Mouse (Mus musculus) thymus, postnatal 14 days (tissue): Measurements from ENCODE around the gene Ascl3.
A peak's percentile ranks its signal among the peaks of the same experiment; 100 is the strongest.

Source experiments
- DNase-seq: peaks from one replicate; pipeline ENCODE4 v3.0.0; 2021

Ascl3 gene

DNA sequence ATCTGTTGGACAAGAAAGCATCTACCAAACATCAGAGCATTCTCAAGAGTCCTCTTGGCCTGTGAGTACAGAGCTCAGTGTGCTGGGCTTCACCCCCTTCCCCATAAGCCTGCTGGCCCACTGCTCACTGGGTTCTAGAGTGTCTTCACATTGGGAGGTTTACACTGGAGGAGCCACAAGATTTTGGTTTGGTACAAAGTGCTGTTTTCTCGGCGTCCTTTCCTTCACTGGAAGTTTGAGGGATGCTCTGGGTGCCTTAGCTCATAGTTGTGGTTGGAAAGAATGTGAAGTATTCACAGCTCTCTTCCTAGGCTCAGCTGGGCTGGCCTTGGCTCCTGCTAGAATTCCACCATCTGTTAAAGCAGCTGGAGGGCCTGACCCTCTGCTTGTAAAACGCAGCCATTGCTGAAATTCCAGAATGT lies 22.6 kb downstream of the Ascl3 start:
- no peak for DNase-seq

DNA sequence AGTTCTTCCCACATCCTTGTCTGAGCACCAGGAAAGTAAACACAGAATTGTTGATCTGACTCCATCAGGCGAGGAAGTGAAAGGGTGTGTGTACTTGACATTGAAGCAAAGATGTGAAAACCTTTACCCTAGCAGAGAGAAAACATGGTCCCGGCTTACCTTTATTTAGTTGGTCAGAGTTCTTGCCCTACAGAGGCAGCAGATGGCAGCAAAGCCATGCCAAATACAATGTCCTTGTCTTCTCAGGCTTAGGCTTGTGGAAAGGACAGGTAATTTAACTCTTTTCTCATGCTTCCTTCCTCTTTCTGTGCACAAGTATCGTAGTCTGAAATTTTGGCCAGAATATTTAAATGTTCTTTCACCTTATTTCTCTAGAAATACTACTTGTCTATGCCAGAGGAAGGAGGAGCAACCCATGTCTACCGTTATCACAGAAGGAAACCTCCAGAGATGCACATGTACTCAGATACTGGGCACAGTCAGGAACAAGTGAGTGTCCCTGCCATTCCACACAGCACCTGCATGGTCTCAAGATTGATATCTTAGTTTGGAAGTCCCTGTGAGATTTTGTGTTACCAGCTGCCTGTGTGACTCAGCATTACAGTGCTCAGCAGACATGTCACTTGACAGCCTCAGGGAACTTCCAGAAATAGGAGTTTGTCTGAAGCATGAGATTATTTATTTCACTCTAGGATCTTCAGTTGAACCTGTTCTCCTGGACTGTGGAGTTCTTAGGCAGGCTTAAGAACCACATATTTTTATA lies 24.3 kb downstream of the Ascl3 start:
- peak; percentile 57 for DNase-seq

DNA sequence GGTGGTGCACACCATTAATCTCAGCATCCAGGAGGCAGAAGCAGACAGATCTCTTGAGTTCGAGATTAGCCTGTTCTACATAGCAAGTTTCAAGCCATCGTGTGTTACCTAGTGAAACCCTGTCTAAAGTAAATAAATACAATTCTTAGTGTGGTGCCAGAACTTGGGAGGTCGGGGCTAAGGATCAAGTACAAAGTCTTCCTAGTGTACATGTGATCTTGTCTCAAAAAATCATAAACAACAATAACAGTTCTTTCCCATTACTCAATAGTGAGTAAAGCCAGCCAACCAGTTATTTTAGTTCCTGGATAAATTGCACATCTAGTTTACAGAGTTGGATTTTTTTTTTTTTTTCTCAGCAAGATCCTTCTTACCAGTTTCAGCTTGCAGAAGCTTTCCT lies 27.1 kb downstream of the Ascl3 start:
- DNase-seq, result no peak

DNA sequence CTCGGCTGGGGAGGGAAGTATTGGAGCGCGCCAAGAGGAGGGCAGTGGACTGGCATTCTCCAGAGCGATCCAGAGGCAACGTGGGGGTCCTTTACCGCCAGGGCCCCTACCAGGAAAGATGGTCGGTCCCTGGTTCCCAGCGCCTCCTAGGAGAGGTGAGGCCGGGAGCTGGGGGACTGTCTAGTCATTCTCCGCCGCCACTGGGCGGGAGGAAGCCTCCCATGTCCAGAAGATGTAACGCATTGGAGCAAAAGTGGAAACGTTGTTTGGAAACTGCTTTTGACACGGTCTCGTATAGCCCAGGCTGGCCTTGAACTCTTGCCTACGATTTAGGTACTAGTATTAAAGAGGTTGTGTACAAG lies 27.5 kb downstream of the Ascl3 start:
- DNase-seq, result no peak

DNA sequence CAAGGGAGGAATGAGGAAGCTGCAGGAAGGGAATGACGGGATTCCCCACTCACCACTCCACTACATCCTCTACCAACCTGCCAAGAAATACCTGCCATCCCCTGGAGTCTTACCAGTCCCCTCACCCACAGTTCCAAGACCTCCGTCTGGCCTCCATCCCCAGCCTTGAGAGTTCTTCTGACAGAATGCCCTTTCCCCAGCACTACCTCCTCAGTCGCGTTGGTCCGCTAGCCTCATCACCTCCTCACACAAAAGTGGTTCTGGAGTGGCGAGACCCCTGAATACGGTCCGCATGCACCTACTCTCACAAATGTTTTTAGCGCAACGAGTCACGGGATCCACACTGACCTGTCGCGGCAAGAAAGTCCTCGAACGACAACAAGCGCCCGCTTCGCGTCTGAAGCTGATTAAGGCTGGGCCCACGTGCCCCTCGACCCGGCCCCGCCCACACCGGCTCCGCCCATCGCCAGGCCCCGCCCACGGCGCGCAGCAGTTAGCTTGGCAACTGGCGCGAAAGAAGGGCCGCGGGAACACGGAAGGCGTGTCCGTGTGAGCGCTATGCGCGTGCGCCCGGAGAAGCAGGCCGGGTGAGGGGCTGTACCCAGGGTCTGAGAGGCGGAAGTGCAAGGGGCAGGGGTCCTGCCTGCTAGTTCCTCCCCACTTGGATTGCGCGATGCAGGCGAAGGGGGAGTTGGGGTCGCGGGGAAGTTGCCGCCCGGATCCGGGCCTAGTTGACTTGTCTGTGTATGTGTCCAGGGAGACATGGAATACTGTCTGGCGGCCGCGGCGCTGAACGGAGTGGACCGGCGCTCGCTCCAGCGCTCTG lies 28.1 kb downstream of the Ascl3 start, which contains the start of the genes St5 and Akip1:
TSS of gene St5 (minus strand) at position 416 of the 826 bp plus-strand sequence.
TSS of gene Akip1 (plus strand) at position 501 of the 826 bp plus-strand sequence.
- peak; percentile 99 for DNase-seq

GRCm38 (mm10) chr7:109702721-109703120 lies 28.8 kb downstream of the Ascl3 start:
- DNase-seq, result no peak

DNA sequence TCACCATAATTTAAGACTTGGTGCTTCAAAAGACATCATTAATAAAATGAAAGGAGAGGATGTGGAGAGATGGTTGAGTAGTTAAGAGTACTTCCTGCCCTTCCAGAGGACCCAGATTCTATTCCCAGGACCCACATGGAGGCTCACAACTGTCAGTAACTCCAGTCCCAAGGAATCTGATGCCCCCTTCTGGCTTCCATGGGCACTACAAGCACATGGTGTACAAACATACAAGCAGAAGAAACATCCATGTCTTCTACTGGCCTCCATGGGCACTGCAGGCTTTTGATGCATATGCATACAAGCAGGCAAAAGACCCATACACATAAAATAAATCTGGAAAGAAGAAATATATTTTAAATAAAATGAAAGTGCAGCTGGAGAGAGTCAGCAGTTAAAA lies 31.3 kb downstream of the Ascl3 start:
- DNase-seq, result no peak

- DNase-seq, result no peak
Measured at GRCm38 (mm10) chr7:109695339-109695726, 36.2 kb downstream of the Ascl3 start.

GRCm38 (mm10) chr7:109694576-109695338 lies 36.8 kb downstream of the Ascl3 start:
- DNase-seq, result no peak

- DNase-seq, result no peak
Measured at GRCm38 (mm10) chr7:109690961-109691360, 40.6 kb downstream of the Ascl3 start.

- no peak for DNase-seq
Measured at GRCm38 (mm10) chr7:109690101-109690500, 41.4 kb downstream of the Ascl3 start.

DNA sequence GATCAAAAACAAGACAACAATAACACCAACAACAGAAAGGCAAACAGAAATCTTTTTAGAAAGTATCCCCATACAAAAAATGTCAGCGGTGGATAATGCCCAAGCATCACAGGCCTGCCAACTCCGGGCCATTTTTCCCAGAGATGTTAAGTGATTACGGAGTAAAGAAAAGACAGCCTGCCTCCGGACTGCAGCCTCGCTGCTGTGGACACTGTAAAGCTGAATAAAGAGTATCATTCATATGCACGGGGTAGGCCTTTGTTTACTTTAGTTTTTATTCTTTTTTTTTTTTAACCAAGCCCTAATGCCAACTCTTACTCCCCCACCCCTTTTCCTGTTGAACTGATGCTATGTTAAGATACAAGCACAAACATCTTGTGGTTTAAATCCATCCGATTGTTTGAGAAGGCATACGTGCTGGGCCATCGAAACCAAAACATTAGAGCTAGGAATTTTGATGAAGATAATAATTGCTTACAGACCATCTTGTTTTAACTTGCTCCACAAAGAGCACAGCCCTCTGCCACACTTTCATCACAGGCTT lies 44.9 kb downstream of the Ascl3 start:
- DNase-seq, result no peak

DNA sequence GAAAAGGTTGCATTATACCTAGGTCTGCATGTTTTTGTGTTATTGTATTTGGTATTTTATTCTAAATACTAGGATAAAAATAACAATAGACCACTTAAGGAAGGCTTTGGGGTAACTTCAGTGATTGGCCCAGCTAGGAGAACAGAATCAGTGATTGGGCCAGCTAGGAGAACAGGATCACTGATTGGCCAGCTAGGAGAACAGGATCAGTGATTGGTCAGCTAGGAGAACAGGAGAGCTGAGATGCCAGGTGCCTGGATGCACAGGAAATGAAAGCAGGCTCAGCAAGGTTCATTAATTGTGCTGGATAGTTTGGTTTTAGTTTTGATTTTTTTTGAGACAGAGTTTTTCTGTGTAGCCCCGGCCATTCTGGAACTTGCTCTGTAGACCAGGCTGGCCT lies 50.6 kb downstream of the Ascl3 start:
- no peak for DNase-seq

GRCm38 (mm10) chr7:109680284-109680683 lies 51.2 kb downstream of the Ascl3 start:
- no peak for DNase-seq
